Mouse (Mus musculus) Patski (cell line): ENCODE results near the gene Il2ra. TPM values are rescaled to one million over a fixed set of nuclear protein-coding genes. Genes with fewer than 3 reads are reported as not detected.

Experiments used
- ATAC-seq: fragments of 100-300 bp; one replicate; pipeline ENCODE4 v1.8.0; 2021
- CTCF ChIA-PET: fragments of 350-600 bp; sonication (Branson Sonifier 250); formaldehyde crosslinking; loops from one replicate; lab custom pipeline; 2022; ENCODE audit warnings: inconsistent platforms; lab: Charles Lee
- POLR2A ChIA-PET: fragments of 350-600 bp; sonication (Branson Sonifier 250); formaldehyde crosslinking; loops from one replicate; lab custom pipeline; 2022; ENCODE audit warnings: antibody characterized with exemption, inconsistent platforms; lab: Charles Lee
- DNase-seq: peaks from one replicate; pipeline ENCODE4 v3.0.0-alpha.2; 2011; ENCODE audit warnings: low read depth, low spot score
- H3K27me3 ChIP-seq: fragments of 371-371 bp; one replicate; pipeline ENCODE4 v1.5.1; 2021
- CTCF ChIP-seq: fragments of 100-300 bp; IDR thresholded peaks from one replicate; pipeline ENCODE4 v1.5.1; 2021
- in situ Hi-C: fragments of 300-500 bp; cut with MboI; formaldehyde crosslinking; loops from 3 replicates; pipeline ENCODE4 v1.11.1; 2018; ENCODE audit warnings: low pct_unique_long_range_greater_than_20kb, mixed read lengths
- polyA plus RNA-seq: library from polyadenylated mRNA; unstranded; gene quantifications from one replicate; pipeline ENCODE4 v1.2.3, GENCODE M21; 2021

Il2ra gene
- polyA plus RNA-seq, 1 experiment from 2014 or later: not detected

- in situ Hi-C loops: no loop called here
- no peaks in the 10 kb centered on the region for H3K27me3 ChIP-seq
- TF ChIP-seq CTCF: no peak
- ChIA-PET POLR2A (no interaction called here), CTCF (interaction anchor here (1.1 kb wide), 1 partner anchor 115 kb away, joined by 3 read pairs; no protein-coding TSS in a partner anchor)
- ATAC-seq (no peak), DNase-seq (no peak)
Observed at GRCm38 (mm10) chr2:11718573-11718972, 76.0 kb downstream of the Il2ra start.

- in situ Hi-C loops: no loop called here
- POLR2A ChIA-PET: no interaction called here
- DNase-seq: no peak
- no peak for TF ChIP-seq CTCF
- no peak for ATAC-seq
- H3K27me3 ChIP-seq: no peaks in the 10 kb centered on the region
- CTCF ChIA-PET: interaction anchor here (1.3 kb wide), 1 partner anchor 35 kb away, joined by 3 read pairs; no protein-coding TSS in a partner anchor
Observed at GRCm38 (mm10) chr2:11722564-11722963, 80.0 kb downstream of the Il2ra start.

- no peaks in the 10 kb centered on the region for H3K27me3 ChIP-seq
- in situ Hi-C loops: no loop called here
- no peak for TF ChIP-seq CTCF
- CTCF ChIA-PET: interaction anchor here (1.5 kb wide), 1 partner anchor 13 kb away, joined by 6 read pairs; no protein-coding TSS in a partner anchor
- DNase-seq: no peak
- POLR2A ChIA-PET: no interaction called here
- ATAC-seq: no peak
Observed at GRCm38 (mm10) chr2:11727574-11727973, 85.0 kb downstream of the Il2ra start.

- no peak for TF ChIP-seq CTCF
- POLR2A ChIA-PET: interaction anchor here (1.1 kb wide), 1 partner anchor 17 kb away, joined by 3 read pairs; no protein-coding TSS in a partner anchor
- DNase-seq: no peak
- H3K27me3 ChIP-seq: no peaks in the 10 kb centered on the region
- CTCF ChIA-PET: no interaction called here
- in situ Hi-C loops: no loop called here
- ATAC-seq: no peak
Observed at GRCm38 (mm10) chr2:11729091-11729490, 86.5 kb downstream of the Il2ra start.

GRCm38 (mm10) chr2:11732978-11733377 lies 90.4 kb downstream of the Il2ra start:
- ATAC-seq (no peak), DNase-seq (no peak)
- in situ Hi-C loops: no loop called here
- H3K27me3 ChIP-seq: no peaks in the 10 kb centered on the region
- TF ChIP-seq CTCF: no peak
- ChIA-PET POLR2A (no interaction called here), CTCF (no interaction called here)

- ChIA-PET POLR2A (no interaction called here), CTCF (no interaction called here)
- H3K27me3 ChIP-seq: no peaks in the 10 kb centered on the region
- no peak for DNase-seq
- TF ChIP-seq CTCF: no peak
- in situ Hi-C loops: no loop called here
- no peak for ATAC-seq
Observed at GRCm38 (mm10) chr2:11735853-11736252, 93.2 kb downstream of the Il2ra start.

- ChIA-PET POLR2A (no interaction called here), CTCF (interaction anchor here (1.0 to 1.2 kb wide), 4 partner anchors 9 to 27 kb away, joined by 3 to 4 read pairs (median 4); no protein-coding TSS in a partner anchor)
- TF ChIP-seq CTCF: no peak
- DNase-seq (no peak), ATAC-seq (no peak)
- in situ Hi-C loops: no loop called here
- H3K27me3 ChIP-seq: no peaks in the 10 kb centered on the region
Observed at GRCm38 (mm10) chr2:11738794-11739193, 96.2 kb downstream of the Il2ra start.

- H3K27me3 ChIP-seq: no peaks in the 10 kb centered on the region
- DNase-seq: no peak
- ATAC-seq: no peak
- POLR2A ChIA-PET: no interaction called here
- CTCF ChIA-PET: interaction anchor here (1.2 kb wide), 1 partner anchor 11 kb away, joined by 4 read pairs; no protein-coding TSS in a partner anchor
- no peak for TF ChIP-seq CTCF
- in situ Hi-C loops: no loop called here
Observed at GRCm38 (mm10) chr2:11739516-11740051, 97.0 kb downstream of the Il2ra start.

Other genes starting within 250 kb of the Il2ra start
- gene Pfkfb3, start 88.7 kb upstream of the Il2ra start, polyA plus RNA-seq: 21.2 TPM
- gene Rbm17, start 38.7 kb upstream of the Il2ra start, polyA plus RNA-seq: 141 TPM
- gene Gm17490, start 16.5 kb upstream of the Il2ra start, polyA plus RNA-seq: not detected
- 0.91 TPM for gene Il15ra, start 62.5 kb downstream of the Il2ra start, polyA plus RNA-seq
- 119 TPM for gene Fbh1, start 134.8 kb downstream of the Il2ra start, polyA plus RNA-seq
- gene Ankrd16, start 135.1 kb downstream of the Il2ra start, polyA plus RNA-seq: 51.0 TPM